Mouse (Mus musculus) gastrocnemius, postnatal 4 days (tissue): ENCODE data around the gene Tsg101. TPM values are rescaled to one million over a fixed set of nuclear protein-coding genes. Genes with fewer than 3 reads are reported as not detected.

Experiments used
- DNase-seq, 2 experiments: peaks; one replicate each; pipeline ENCODE4 v3.0.0; 2021 to 2022; ENCODE audit warnings: low spot score in 2 of 2, mixed read lengths in 2 of 2
- total RNA-seq, 2 experiments: library from RNA; stranded (reverse); gene quantifications; 2 replicates each; pipeline ENCODE4 v1.2.3; 2021

Gene Tsg101
- total RNA-seq, 2 experiments from 2014 or later: 67.3 to 72.0 TPM

DNA sequence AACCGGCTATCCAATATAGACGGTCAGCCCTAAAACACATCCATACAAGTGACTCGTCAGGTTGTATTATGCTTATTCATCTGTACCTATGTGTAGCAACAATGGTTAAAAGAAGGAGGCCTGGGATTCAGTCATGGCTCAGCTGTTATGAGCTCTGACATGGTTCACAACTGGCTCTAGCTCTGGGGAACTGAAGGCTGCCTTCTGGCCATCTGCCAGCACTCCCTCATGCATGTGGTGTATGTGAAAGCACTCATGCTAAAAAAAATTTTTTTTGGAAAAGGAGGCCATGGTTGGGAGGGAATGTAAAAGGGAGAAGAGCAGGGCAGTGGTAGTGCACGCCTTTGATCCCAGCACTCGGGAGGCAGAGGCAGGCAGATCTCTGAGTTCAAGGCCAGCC, 39.9 kb downstream of the Tsg101 start:
- peak in 1 of 2 experiments; percentile 25 for DNase-seq

GRCm38 (mm10) chr7:46877255-46877654, 42.5 kb downstream of the Tsg101 start:
- no peak for DNase-seq

GRCm38 (mm10) chr7:46876841-46877240, 42.9 kb downstream of the Tsg101 start:
- no peak for DNase-seq

DNA sequence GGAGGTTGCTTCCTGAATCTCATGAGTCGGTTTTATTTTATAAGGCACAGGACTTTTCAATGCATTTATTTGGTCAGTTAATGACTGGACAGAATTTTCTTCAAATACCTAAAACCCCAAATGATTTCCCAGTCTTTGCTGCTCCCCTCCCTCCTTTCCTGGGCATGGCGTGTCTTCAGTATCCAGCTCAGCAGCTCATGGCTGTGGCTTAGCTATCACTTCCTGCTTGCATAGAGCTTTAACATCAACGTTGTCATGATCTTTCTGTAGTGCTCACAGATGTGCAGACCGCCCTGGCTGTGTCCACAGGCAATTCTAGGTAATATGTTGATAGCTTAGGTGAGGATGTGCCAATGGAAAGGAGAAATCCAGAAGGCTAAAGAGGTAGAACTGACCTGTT, 47.8 kb downstream of the Tsg101 start:
- DNase-seq: no peak

- DNase-seq: no peak
Observed at GRCm38 (mm10) chr7:46860996-46861395, 58.8 kb downstream of the Tsg101 start, which contains the start of gene Ldhc. Ldhc (plus strand) TSS chr7:46861203.

GRCm38 (mm10) chr7:46859031-46859430, 60.7 kb downstream of the Tsg101 start:
- DNase-seq: no peak

GRCm38 (mm10) chr7:46857436-46857835, 62.3 kb downstream of the Tsg101 start:
- no peak for DNase-seq

- DNase-seq: no peak
Observed at GRCm38 (mm10) chr7:46855866-46856560, 63.8 kb downstream of the Tsg101 start.

DNA sequence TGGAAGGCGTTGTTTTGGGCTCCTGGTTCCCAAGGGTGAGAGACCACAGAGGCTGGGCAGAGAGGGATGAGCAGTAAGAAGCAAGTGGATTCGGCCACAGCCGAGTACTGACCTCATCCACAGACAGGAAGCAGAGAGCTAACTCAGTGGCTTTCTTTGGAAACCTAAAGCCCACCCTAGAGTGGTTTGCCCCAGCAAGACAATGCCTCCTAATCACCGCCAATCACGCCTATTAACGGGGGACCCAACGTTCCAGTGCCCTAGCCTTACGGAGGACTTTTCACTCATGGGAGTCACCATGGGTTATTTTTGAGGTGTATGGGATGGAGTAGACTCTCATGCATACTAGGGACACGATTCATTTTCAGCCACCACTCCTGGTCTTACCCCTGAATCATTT, 66.4 kb downstream of the Tsg101 start:
- no peak for DNase-seq

DNA sequence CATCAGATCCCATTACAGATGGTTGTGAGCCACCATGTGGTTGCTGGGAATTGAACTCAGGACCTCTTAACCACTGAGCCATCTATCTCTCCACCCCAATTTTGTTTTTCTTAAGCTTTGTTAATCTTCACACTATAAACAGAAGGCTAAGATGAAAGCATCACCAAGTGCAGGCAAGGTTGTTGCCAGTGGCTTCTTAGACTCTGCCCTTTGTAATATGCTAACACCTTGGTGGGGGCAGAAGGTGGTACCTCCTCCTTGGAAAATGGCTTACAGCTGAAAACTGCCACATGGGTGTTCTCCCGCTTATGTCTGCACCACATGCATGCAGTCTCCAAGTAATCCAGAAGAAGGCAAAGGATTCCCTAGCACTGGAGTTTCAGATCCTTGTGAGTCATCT, 67.1 kb downstream of the Tsg101 start:
- DNase-seq: no peak

- DNase-seq: no peak
Observed at GRCm38 (mm10) chr7:46851026-46851425, 68.7 kb downstream of the Tsg101 start.

- no peak for DNase-seq
Observed at GRCm38 (mm10) chr7:46849287-46849686, 70.5 kb downstream of the Tsg101 start.

- peak; percentile 23 to 50 for DNase-seq
Observed at GRCm38 (mm10) chr7:46846486-46847244, 73.1 kb downstream of the Tsg101 start.

DNA sequence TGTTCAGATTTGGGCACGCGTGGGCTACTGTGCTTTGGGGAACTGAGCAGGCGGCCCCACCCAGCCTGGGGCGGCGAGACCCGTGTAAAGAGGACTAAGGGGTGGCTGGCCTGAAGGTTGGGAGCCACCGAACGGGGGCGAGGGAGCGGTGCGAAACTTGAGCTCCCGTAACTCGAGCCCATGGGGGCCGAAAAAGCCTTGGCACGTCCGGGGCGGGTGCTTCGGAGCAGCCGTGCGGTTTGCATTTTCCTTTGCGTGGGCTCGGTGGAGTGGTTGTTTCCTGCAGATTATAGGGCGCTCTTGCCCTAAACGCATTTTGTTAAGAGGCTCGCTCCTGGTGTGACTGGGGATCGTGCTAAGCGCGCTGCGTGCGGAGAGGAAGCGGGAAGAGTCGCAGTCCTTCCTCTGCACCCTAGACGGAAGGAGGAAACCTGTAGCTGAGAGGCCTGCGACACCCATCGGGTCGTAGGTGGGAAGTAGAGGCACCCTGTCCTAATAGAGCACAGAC, 73.7 kb downstream of the Tsg101 start:
- peak; percentile 34 to 55 for DNase-seq

GRCm38 (mm10) chr7:46845211-46845977, 74.4 kb downstream of the Tsg101 start:
- DNase-seq: peak; percentile 93 to 96

- DNase-seq: no peak
Observed at GRCm38 (mm10) chr7:46843576-46843975, 76.2 kb downstream of the Tsg101 start.

DNA sequence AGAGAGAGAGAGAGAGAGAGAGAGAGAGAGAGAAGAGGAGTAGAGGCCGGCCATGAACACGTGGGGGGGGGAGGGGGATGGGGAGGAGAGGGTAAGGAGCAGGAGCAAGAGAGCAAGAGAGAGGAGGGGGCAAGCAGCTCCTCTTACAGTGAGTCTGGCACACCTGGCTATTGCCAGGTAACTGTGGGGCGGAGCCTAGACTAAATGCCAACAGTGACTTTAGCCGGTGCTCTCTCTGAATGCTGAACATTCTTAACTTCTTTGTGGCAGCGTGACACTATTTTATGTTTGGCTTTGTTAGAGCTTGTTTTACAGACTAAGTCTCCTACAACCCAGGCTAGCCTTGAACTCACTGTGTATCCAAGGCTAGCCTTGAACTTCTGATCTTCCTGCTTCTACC, 77.5 kb downstream of the Tsg101 start:
- no peak for DNase-seq

GRCm38 (mm10) chr7:46840787-46841525, 78.8 kb downstream of the Tsg101 start, which contains the start of gene Ldha:
Ldha (plus strand) TSS chr7:46841475.
- no peak for DNase-seq

DNA sequence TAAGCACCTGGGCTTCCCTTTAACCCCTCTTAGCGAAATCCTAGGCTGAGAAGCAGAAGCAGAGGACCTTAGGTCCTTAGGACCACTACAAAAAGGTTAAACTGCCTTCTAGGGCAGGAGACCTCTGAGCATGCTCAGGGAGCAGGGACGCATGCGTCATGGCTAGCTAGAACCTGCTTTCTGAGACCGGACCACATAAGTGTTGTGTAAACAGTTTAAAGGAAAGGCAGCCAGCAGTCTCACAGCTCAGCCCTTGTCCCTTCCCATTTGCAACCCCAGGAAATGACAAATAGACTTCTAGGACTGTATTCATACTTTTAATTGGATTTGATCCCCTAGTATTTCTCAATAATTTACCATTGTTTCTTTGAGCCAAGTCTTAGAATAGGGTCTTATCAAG, 79.4 kb downstream of the Tsg101 start:
- DNase-seq: no peak

DNA sequence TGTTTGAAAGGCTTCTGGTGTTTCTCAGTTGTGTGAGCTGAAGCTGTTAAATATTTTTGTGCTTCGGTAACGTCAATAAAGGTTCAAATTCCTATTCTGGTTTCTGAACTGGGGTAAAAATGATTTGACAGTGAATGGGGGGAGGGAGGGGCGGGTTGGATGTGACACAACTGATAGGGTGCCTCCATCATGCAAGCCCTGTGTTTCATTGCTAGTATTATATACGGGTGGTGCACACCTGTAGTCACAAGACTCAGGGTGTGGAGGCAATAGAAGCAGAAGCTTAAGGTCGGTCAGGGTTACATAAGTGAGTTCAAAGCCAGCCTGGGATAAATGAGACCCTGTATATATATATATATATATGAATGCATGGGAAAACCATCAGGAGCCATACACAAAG, 79.9 kb downstream of the Tsg101 start:
- DNase-seq: no peak

GRCm38 (mm10) chr7:46839446-46839845, 80.3 kb downstream of the Tsg101 start:
- no peak for DNase-seq
